Mouse (Mus musculus): Measurements from ENCODE around the gene Exoc6.

DNA sequence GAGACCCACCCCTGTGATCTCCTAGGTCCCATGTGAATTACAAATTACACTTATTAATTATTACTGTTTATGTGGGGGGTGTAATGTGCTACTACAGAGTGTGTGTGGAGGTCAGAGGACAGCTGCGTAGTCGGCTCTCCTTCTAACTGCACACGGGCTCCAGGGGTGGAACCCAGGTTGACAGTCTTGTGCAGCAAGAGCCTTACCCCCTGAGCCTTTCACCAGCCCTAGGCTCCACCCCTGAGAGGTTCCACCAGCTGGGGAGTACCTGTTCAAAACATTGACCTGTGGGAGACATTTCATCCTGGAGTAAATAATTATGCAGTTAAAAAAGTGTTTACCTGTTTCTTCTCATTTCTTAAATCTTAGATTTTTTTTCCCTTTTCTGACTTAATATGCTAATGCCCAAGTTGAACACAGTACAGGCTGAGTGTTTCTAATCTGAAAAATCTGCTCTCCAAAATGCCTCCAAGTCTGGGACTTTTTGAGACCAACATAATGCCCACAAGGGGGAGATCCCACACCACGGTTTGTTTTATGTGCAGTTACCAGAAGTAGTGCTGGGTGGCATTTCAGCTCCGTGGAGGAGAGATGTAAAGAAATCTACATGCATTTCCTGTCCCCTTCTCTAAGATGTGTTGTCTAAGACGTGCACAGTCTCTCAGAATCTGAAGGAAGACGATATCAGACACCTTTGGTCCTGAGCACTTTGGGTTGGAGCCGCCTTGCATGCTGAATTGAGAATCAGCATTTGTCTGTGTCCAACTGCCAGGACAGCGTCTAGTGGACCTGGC lies 9.3 kb downstream of the Exoc6 start:
- TF ChIP-seq MYOG (IDR thresholded peaks at IDR 0.05; ENCODE audit: control insufficient read depth, extremely low read depth, insufficient read length), result no peak
- TF ChIP-seq CTCF (IDR thresholded peaks at IDR 0.05; ENCODE audit: control insufficient read depth, insufficient read depth, insufficient read length), result no peak
- TF ChIP-seq USF1 (IDR thresholded peaks at IDR 0.05; ENCODE audit: low read depth), result no peak
- TF ChIP-seq MYOD1 (IDR thresholded peaks at IDR 0.05; ENCODE audit: control insufficient read depth, insufficient read length, low read depth), result no peak
- TF ChIP-seq FOSL1 (IDR thresholded peaks at IDR 0.05; ENCODE audit: insufficient read depth, low read length, poor library complexity, severe bottlenecking), result no peak
- TF ChIP-seq MAX (IDR thresholded peaks at IDR 0.05), result no peak
- TF ChIP-seq CEBPB (IDR thresholded peaks at IDR 0.05; ENCODE audit: low read depth), result no peak
